Mouse (Mus musculus): Measurements from ENCODE around the gene Gm20388. TPM values are rescaled to one million over a fixed set of nuclear protein-coding genes. Genes with fewer than 3 reads are reported as not detected.
"Not testable (repeated sequence)": the region's sequence is repeated elsewhere in the genome, so short reads cannot be mapped to it uniquely, and the experiment has no call there.

The Gm20388 gene
- polyA plus RNA-seq, 1 experiment = not detected

GRCm38 (mm10) chr8:123257114-123257513 is 3346.5 kb downstream of the Gm20388 start:
- Histone ChIP-seq H3K4me1 (ENCODE audit: control insufficient read depth, insufficient read depth, low read length) (peaks cover 16% of the 10 kb centered on the region), H3K4me3 (ENCODE audit: insufficient read depth, low read depth, low read length) (no peak overlapping the region), H3K27ac (ENCODE audit: insufficient read depth, low read depth, low read length) (no peak overlapping the region)
- 63% methylated on average over 3 of the region's 3 CpGs for WGBS
- TF ChIP-seq CTCF (IDR thresholded peaks at IDR 0.05; ENCODE audit: insufficient read depth, low read depth, low read length) = no peak
- TF ChIP-seq POLR2A (IDR thresholded peaks at IDR 0.05; ENCODE audit: insufficient read depth, low read depth, low read length) = no peak

GRCm38 (mm10) chr8:123257593-123257992 is 3347.0 kb downstream of the Gm20388 start:
- not testable (repeated sequence) for H3K27ac ChIP-seq (ENCODE audit: insufficient read depth, low read depth, low read length); H3K4me3 ChIP-seq (ENCODE audit: insufficient read depth, low read depth, low read length)
- H3K4me1 ChIP-seq (ENCODE audit: control insufficient read depth, insufficient read depth, low read length) = peaks cover 16% of the 10 kb centered on the region
- 95% methylated on average over 8 of the region's 8 CpGs for WGBS

- TF ChIP-seq CTCF (IDR thresholded peaks at IDR 0.05; ENCODE audit: insufficient read depth, low read depth, low read length) (no peak), POLR2A (IDR thresholded peaks at IDR 0.05; ENCODE audit: insufficient read depth, low read depth, low read length) (no peak)
- Histone ChIP-seq H3K4me1 (ENCODE audit: control insufficient read depth, insufficient read depth, low read length) (peaks cover 10% of the 10 kb centered on the region), H3K4me3 (ENCODE audit: insufficient read depth, low read depth, low read length) (no peak overlapping the region), H3K27ac (ENCODE audit: insufficient read depth, low read depth, low read length) (no peak overlapping the region)
- 93% methylated on average over 14 of the region's 14 CpGs for WGBS
Observed at GRCm38 (mm10) chr8:123267926-123268656, 3357.4 kb downstream of the Gm20388 start.

- H3K4me1 ChIP-seq (ENCODE audit: control insufficient read depth, insufficient read depth, low read length) = peaks cover 10% of the 10 kb centered on the region
- no peak overlapping the region for H3K27ac ChIP-seq (ENCODE audit: insufficient read depth, low read depth, low read length)
- no peak overlapping the region for H3K4me3 ChIP-seq (ENCODE audit: insufficient read depth, low read depth, low read length)
- WGBS = 49% methylated on average over 10 of the region's 10 CpGs
- TF ChIP-seq POLR2A (IDR thresholded peaks at IDR 0.05; ENCODE audit: insufficient read depth, low read depth, low read length) (no peak), CTCF (IDR thresholded peaks at IDR 0.05; ENCODE audit: insufficient read depth, low read depth, low read length) (no peak)
Observed at GRCm38 (mm10) chr8:123271147-123271546, 3360.5 kb downstream of the Gm20388 start.

- H3K4me1 ChIP-seq (ENCODE audit: control insufficient read depth, insufficient read depth, low read length) = peaks cover 10% of the 10 kb centered on the region
- H3K4me3 ChIP-seq (ENCODE audit: insufficient read depth, low read depth, low read length) = no peak overlapping the region
- TF ChIP-seq POLR2A (IDR thresholded peaks at IDR 0.05; ENCODE audit: insufficient read depth, low read depth, low read length) = no peak
- no peak for TF ChIP-seq CTCF (IDR thresholded peaks at IDR 0.05; ENCODE audit: insufficient read depth, low read depth, low read length)
- 77% methylated on average over 4 of the region's 4 CpGs for WGBS
- no peak overlapping the region for H3K27ac ChIP-seq (ENCODE audit: insufficient read depth, low read depth, low read length)
Observed at GRCm38 (mm10) chr8:123271901-123272300, 3361.3 kb downstream of the Gm20388 start.

- Histone ChIP-seq H3K4me1 (ENCODE audit: control insufficient read depth, insufficient read depth, low read length) (peaks cover 10% of the 10 kb centered on the region), H3K27ac (ENCODE audit: insufficient read depth, low read depth, low read length) (no peak overlapping the region), H3K4me3 (ENCODE audit: insufficient read depth, low read depth, low read length) (no peak overlapping the region)
- 94% methylated on average over 5 of the region's 5 CpGs for WGBS
- TF ChIP-seq CTCF (IDR thresholded peaks at IDR 0.05; ENCODE audit: insufficient read depth, low read depth, low read length) (no peak), POLR2A (IDR thresholded peaks at IDR 0.05; ENCODE audit: insufficient read depth, low read depth, low read length) (no peak)
Observed at GRCm38 (mm10) chr8:123274447-123274846, 3363.8 kb downstream of the Gm20388 start.

GRCm38 (mm10) chr8:123275096-123275495 is 3364.5 kb downstream of the Gm20388 start:
- no peak overlapping the region for H3K27ac ChIP-seq (ENCODE audit: insufficient read depth, low read depth, low read length)
- H3K4me3 ChIP-seq (ENCODE audit: insufficient read depth, low read depth, low read length) = no peak overlapping the region
- no peak for TF ChIP-seq CTCF (IDR thresholded peaks at IDR 0.05; ENCODE audit: insufficient read depth, low read depth, low read length)
- TF ChIP-seq POLR2A (IDR thresholded peaks at IDR 0.05; ENCODE audit: insufficient read depth, low read depth, low read length) = no peak
- peaks cover 8% of the 10 kb centered on the region for H3K4me1 ChIP-seq (ENCODE audit: control insufficient read depth, insufficient read depth, low read length)
- 91% methylated on average over 12 of the region's 12 CpGs for WGBS

GRCm38 (mm10) chr8:123278445-123278844 is 3367.8 kb downstream of the Gm20388 start:
- TF ChIP-seq POLR2A (IDR thresholded peaks at IDR 0.05; ENCODE audit: insufficient read depth, low read depth, low read length) = no peak
- no peak for TF ChIP-seq CTCF (IDR thresholded peaks at IDR 0.05; ENCODE audit: insufficient read depth, low read depth, low read length)
- WGBS = 73% methylated on average over 7 of the region's 7 CpGs
- H3K27ac ChIP-seq (ENCODE audit: insufficient read depth, low read depth, low read length) = no peak overlapping the region
- no peak overlapping the region for H3K4me3 ChIP-seq (ENCODE audit: insufficient read depth, low read depth, low read length)
- no peaks in the 10 kb centered on the region for H3K4me1 ChIP-seq (ENCODE audit: control insufficient read depth, insufficient read depth, low read length)

GRCm38 (mm10) chr8:123279828-123280227 is 3369.2 kb downstream of the Gm20388 start:
- Histone ChIP-seq H3K27ac (ENCODE audit: insufficient read depth, low read depth, low read length) (no peak overlapping the region), H3K4me3 (ENCODE audit: insufficient read depth, low read depth, low read length) (no peak overlapping the region), H3K4me1 (ENCODE audit: control insufficient read depth, insufficient read depth, low read length) (no peaks in the 10 kb centered on the region)
- 94% methylated on average over 4 of the region's 4 CpGs for WGBS
- TF ChIP-seq CTCF (IDR thresholded peaks at IDR 0.05; ENCODE audit: insufficient read depth, low read depth, low read length) = no peak
- no peak for TF ChIP-seq POLR2A (IDR thresholded peaks at IDR 0.05; ENCODE audit: insufficient read depth, low read depth, low read length)

All from olfactory bulb, adult 2 months (tissue).